Mouse (Mus musculus) heart, embryonic 16.5 days (tissue): ENCODE results near the gene Pacs2. TPM values are rescaled to one million over a fixed set of nuclear protein-coding genes. Genes with fewer than 3 reads are reported as not detected.

ENCODE experiments used
- ATAC-seq: fragments of 200-750 bp; cut with Nextera tagmentation; replicated peaks from 2 replicates; pipeline ENCODE4 v1.8.0; 2017; ENCODE audit warnings: moderate number of reproducible peaks; ENCODE audit not compliant: insufficient read depth, low FRiP score; ENCODE audit errors: extremely low read depth
- H3K27ac ChIP-seq: fragments of 300-500 bp; sonication (generic); 2 replicates; pipeline ENCODE4 v1.5.1; 2014; ENCODE audit warnings: mild to moderate bottlenecking, low read length, control low read depth, moderate library complexity
- H3K27me3 ChIP-seq: fragments of 300-500 bp; sonication (generic); 2 replicates; pipeline ENCODE4 v1.6.1; 2014; ENCODE audit warnings: low read length, mixed read lengths; ENCODE audit not compliant: control insufficient read depth, insufficient read depth
- H3K36me3 ChIP-seq: fragments of 300-500 bp; sonication (generic); 2 replicates; pipeline ENCODE4 v1.6.1; 2014; ENCODE audit not compliant: control insufficient read depth, insufficient read depth
- H3K4me1 ChIP-seq: fragments of 300-500 bp; sonication (generic); 2 replicates; pipeline ENCODE4 v1.6.1; 2014; ENCODE audit warnings: low read length, mixed read lengths; ENCODE audit not compliant: control insufficient read depth, insufficient read depth
- H3K4me2 ChIP-seq: fragments of 300-500 bp; sonication (generic); 2 replicates; pipeline ENCODE4 v1.6.1; 2014; ENCODE audit warnings: low read depth, mild to moderate bottlenecking, control low read depth, low read length
- H3K4me3 ChIP-seq: fragments of 300-500 bp; sonication (generic); 2 replicates; pipeline ENCODE4 v1.5.1; 2014; ENCODE audit warnings: mild to moderate bottlenecking, control low read depth, low read length
- H3K9ac ChIP-seq: fragments of 300-500 bp; sonication (generic); 2 replicates; pipeline ENCODE4 v1.6.1; 2014; ENCODE audit warnings: low read length, control low read depth
- H3K9me3 ChIP-seq: fragments of 300-500 bp; sonication (generic); replicated peaks from 2 replicates; pipeline ENCODE4 v1.6.1; 2016; ENCODE audit warnings: low read length; ENCODE audit not compliant: control insufficient read depth
- WGBS: fragments of 180-500 bp; shearing (Covaris S2); extraction: QIAGEN DNeasy Blood & Tissue Kit; methylation state at CpG from one replicate; pipeline ENCODE4 v1.1.7; 2014; 5-methylcytosine and 5-hydroxymethylcytosine counted together
- polyA plus RNA-seq: library from polyadenylated mRNA; unstranded; fragments of >200 nt; fragmentation: Nextera tagmentation; extraction: Ambion mirVana; gene quantifications from 2 replicates; pipeline ENCODE4 v1.2.1, GENCODE M21; 2015

Pacs2 gene
- polyA plus RNA-seq, 1 experiment from 2014 or later, result 7.0 TPM

DNA sequence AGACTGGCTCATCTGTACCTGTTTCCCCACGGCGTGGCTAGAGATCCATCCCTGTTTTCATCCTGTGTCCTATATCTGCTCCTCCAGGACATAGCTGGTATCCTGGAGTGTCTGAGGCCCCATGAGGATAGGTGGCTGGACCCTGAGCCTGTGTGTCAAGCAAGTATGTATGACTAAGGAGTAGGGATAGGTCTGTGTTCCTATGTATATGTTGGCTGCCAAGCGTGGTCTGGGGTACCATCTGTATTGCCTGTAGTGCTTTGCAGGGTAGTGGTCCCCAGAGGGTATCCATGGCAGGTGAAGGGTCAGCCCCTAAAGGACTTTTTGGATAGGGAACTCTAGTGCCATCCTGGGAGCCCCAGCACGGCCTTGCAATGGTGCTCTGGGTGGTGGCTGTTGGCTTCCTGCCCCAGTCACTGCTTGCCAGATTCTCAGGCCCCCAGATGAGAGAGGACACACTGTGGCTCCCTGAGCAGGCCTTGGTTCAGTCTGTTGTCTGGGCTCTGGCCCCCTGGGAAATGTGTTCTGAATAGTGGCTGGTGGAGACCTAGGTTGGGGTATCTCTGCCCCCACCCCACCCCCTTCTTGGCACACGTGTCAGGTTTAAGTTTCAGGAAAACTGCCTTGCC lies 86.3 kb downstream of the Pacs2 start:
- WGBS, result 59% methylated on average over 5 of the region's 5 CpGs

DNA sequence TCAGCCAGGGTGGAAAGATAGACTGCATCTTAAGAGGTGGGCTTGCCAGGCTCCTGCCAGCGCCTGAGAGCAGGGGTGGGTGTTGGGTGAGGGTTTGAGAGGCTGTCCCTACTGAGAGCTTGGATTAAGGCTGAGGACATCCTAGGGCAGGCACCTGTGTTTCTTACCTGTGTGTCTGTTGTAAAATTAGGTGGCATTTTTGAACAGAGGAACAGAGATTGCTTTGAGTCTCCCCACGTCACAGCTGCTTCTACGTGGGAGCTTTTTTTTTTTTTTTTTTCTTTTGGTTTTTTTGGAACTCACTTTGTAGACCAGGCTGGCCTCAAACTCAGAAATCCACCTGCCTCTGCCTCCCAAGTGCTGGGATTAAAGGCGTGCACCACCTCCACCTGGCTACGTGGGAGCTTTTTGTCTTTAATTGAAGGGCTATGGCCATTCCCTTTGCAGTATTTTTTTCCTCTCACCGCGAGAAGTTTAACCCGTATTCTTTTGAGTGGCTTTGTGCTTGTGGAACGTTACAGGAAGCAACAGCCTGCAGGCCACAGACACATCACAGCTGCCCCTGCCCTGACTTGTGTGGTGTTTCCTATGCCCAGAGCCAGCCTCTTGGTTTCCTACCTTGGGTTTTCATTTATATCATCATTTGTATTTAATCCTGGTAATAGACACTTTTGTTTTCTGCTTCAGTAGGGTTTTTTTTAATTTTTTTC lies 87.1 kb downstream of the Pacs2 start:
- 74% methylated on average over 9 of the region's 9 CpGs for WGBS
- no peak for ATAC-seq
- Histone ChIP-seq H3K9ac (peak overlapping the region; percentile 46), H3K36me3 (0 out of 2 replicates have a peak, but pooled peaks cover 3% of the 10 kb centered on the region), H3K4me1 (peaks cover 42% of the 10 kb centered on the region), H3K4me3 (no peak overlapping the region), H3K27ac (peak overlapping the region; percentile 67), H3K4me2 (no peak overlapping the region), H3K27me3 (no peaks in the 10 kb centered on the region), H3K9me3 (no peaks in the 10 kb centered on the region)

More for the DNA sequence above, 86.3 kb downstream of the Pacs2 start:
- H3K9ac ChIP-seq, result peak overlapping the region; percentile 46
- H3K4me2 ChIP-seq, result peak overlapping the region; percentile 12; the same call in 1 of the 2 replicates
- H3K9me3 ChIP-seq, result no peaks in the 10 kb centered on the region
- no peaks in the 10 kb centered on the region for H3K36me3 ChIP-seq
- H3K4me3 ChIP-seq, result no peak overlapping the region
- peak overlapping the region; percentile 67 for H3K27ac ChIP-seq
- ATAC-seq, result no peak
- H3K4me1 ChIP-seq, result peaks cover 39% of the 10 kb centered on the region
- no peaks in the 10 kb centered on the region for H3K27me3 ChIP-seq

DNA sequence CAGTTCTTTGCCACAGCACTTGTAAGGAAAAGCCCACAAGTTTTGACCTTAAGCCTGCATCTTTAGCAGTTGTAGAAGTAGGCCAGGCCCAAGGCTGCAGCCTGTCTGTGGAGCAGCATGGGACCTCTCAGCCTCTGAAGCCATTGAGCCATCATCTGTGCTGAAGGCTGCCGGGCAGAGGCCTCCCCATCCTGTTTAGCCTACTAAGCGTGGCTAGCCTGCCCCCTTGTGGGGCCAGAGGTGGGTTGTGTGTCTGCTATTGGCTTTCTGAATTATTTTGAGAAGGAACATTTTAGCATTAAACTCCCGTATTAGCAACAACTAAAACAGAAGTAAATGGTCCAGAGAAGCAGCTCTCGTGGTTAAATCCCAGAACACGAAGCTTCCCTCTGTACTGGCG lies 88.2 kb downstream of the Pacs2 start:
- H3K4me3 ChIP-seq, result no peak overlapping the region
- H3K4me1 ChIP-seq, result peaks cover 51% of the 10 kb centered on the region
- WGBS, result 59% methylated on average over 6 of the region's 6 CpGs
- H3K9me3 ChIP-seq, result no peaks in the 10 kb centered on the region
- no peak overlapping the region for H3K4me2 ChIP-seq
- 0 out of 2 replicates have a peak overlapping the region, but pooled peaks have one; percentile 15 for H3K9ac ChIP-seq
- no peaks in the 10 kb centered on the region for H3K27me3 ChIP-seq
- ATAC-seq, result no peak
- H3K27ac ChIP-seq, result no peak overlapping the region
- H3K36me3 ChIP-seq, result 0 out of 2 replicates have a peak, but pooled peaks cover 3% of the 10 kb centered on the region

DNA sequence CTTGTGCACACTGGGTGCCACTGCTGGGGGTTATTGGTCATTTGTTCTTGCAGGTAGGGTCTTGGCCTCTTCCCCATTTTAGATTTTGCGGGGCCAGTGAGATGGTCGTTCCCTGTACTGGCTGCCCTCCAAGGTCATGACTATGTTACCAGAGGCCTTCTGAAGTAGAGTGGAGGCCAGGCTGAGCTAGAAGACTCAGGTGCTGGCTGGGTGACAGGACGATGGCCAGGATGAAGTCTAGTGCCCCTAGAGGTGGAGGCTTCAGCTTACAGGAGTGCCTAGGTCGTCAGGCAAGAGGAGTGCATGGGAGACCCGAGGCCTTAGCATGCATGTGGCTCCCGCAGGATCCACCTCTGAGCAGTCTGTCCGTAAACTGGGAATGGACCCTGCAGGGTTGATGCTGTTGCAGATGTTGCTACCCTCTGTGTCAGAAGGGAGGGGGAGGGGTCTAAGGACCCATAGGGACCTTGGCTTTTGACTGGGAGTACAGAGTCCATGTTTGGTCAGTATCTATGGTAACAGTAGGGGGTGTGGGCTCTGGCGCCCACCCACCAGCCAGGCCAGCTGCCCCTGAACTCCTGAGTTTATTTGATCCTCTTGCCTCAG lies 89.6 kb downstream of the Pacs2 start:
- Histone ChIP-seq H3K4me3 (no peak overlapping the region), H3K4me2 (no peak overlapping the region), H3K27me3 (no peaks in the 10 kb centered on the region), H3K9ac (no peak overlapping the region), H3K36me3 (0 out of 2 replicates have a peak, but pooled peaks cover 3% of the 10 kb centered on the region), H3K9me3 (no peaks in the 10 kb centered on the region), H3K27ac (no peak overlapping the region), H3K4me1 (peaks cover 53% of the 10 kb centered on the region)
- WGBS, result 74% methylated on average over 8 of the region's 8 CpGs
- no peak for ATAC-seq

DNA sequence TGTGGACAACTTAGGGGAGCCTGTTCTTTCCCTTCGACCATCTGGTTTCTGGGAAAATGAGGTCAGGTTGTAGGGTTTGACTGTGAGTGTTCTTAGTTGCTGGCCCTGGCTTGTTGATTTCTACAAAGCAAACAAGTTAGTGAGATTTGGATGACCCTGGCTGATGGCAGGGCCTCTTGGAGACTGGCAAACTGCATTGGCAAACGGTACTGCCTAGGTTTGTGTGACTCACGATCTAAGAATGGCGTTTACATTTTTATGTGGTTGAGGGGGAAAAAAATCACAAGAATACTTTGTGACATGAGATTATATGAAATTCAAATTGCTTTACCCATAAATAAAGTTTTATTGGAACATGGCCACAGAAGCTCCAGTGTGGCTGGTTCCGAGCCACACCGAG lies 92.1 kb downstream of the Pacs2 start:
- H3K36me3 ChIP-seq, result 0 out of 2 replicates have a peak, but pooled peaks cover 3% of the 10 kb centered on the region
- no peak overlapping the region for H3K4me3 ChIP-seq
- no peak for ATAC-seq
- no peak overlapping the region for H3K27ac ChIP-seq
- H3K9me3 ChIP-seq, result no peaks in the 10 kb centered on the region
- 78% methylated on average over 6 of the region's 6 CpGs for WGBS
- H3K27me3 ChIP-seq, result no peaks in the 10 kb centered on the region
- no peak overlapping the region for H3K4me2 ChIP-seq
- peaks cover 30% of the 10 kb centered on the region for H3K4me1 ChIP-seq
- H3K9ac ChIP-seq, result no peak overlapping the region

DNA sequence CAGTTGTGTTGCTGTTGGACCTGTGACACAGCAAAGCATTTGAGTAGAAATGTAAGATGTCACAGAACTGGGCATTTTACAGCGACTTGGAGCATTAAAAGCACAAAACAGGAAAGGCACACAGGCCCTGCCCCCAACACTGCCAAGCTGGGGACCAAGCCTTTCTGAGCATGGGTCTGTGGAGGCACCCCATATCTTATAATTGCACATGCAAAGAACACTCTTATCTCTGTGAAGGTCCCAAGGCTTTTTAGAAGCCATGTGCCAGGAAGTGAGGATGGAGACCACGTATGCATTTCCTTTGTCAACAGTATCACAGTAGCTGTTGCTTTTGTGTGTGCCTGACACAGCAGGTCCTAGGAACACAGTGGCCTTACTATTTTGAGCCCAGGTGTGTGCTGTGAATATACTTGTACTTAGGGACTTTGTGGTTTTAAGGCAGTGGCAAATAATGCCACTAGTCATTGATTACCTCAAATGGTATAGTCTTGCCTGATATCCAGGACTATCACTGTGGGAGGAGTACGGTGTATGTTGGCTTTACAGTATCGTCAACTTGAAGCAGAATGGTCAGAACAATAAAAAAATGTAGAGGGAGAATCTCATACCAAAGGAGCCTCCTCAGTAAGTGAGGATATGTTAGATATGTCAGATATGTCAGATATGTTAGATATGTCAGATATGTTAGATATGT lies 93.3 kb downstream of the Pacs2 start:
- no peak overlapping the region for H3K4me2 ChIP-seq
- no peaks in the 10 kb centered on the region for H3K27me3 ChIP-seq
- H3K4me1 ChIP-seq, result peaks cover 25% of the 10 kb centered on the region
- peaks cover 3% of the 10 kb centered on the region; the same call in 1 of the 2 replicates for H3K36me3 ChIP-seq
- no peaks in the 10 kb centered on the region for H3K9me3 ChIP-seq
- no peak overlapping the region for H3K27ac ChIP-seq
- H3K4me3 ChIP-seq, result no peak overlapping the region
- no peak for ATAC-seq
- H3K9ac ChIP-seq, result no peak overlapping the region
- WGBS, result 66% methylated on average over 4 of the region's 4 CpGs

DNA sequence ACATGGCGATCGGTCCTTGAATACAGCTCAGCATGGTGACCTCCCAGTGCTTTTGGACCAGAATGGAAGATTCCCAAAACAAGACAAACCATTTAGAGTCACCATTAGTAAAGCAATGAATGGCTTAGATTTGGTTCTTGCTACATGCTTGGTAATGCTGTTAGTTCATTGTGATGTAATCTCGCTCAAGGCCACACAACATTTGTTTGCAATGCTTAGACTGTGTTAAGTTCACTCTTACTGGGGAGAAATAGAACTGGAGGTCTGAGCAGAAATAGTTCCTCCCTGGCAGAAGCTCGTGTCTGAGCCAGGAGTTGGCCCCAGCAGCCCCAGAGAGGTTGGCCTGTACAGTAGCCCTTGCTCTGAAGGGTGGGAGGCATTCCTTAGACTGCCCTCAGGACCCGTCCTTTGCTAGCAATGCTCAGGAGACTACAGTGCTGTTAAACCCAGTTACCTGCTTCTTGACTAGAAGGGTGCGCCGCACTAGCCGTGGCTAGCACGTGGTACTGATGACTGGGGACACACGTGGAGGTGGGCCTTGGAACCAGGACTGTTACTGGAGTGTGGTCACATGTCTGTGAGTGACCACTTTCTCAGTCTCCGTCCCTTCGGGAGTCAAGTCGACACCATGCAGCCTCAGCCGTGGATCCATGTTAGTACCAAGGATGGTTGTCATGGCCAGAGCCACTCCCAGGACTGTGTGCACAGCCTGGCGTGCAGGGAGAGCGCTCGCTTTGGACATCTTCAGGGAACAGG lies 94.4 kb downstream of the Pacs2 start:
- no peak for ATAC-seq
- 76% methylated on average over 17 of the region's 17 CpGs for WGBS
- H3K27ac ChIP-seq, result no peak overlapping the region
- no peak overlapping the region for H3K4me2 ChIP-seq
- no peak overlapping the region for H3K4me3 ChIP-seq
- no peaks in the 10 kb centered on the region for H3K27me3 ChIP-seq
- H3K9ac ChIP-seq, result no peak overlapping the region
- H3K36me3 ChIP-seq, result peaks cover 9% of the 10 kb centered on the region; the same call in 1 of the 2 replicates
- no peaks in the 10 kb centered on the region for H3K9me3 ChIP-seq
- H3K4me1 ChIP-seq, result peaks cover 21% of the 10 kb centered on the region

DNA sequence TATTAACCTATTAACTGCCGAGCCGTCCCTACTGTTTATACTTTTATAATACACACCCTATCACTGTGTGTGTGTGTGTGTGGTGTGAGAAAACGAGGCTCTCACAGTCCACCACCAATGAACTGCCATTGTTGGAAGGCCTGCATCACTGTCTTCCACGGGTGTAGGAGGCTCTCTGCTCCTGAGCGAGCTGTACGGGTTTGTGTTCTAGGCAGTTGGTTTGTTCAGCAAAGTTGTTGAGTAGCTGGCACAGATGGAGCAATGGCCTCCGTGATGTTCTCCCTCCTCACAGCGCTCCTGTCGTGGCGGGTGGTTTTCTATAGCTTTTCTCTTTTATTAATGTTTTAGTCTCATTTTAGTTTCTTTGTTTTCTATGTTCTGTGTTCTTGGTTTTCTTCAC lies 95.5 kb downstream of the Pacs2 start:
- Histone ChIP-seq H3K27me3 (no peaks in the 10 kb centered on the region), H3K4me3 (no peak overlapping the region), H3K4me1 (peaks cover 18% of the 10 kb centered on the region), H3K4me2 (no peak overlapping the region), H3K9ac (no peak overlapping the region), H3K36me3 (peaks cover 15% of the 10 kb centered on the region), H3K9me3 (no peaks in the 10 kb centered on the region), H3K27ac (no peak overlapping the region)
- WGBS, result 88% methylated on average over 10 of the region's 10 CpGs
- ATAC-seq, result no peak
